Comparison of ENCODE assay signal across 8 mouse cellular contexts in the genomic region with DNA sequence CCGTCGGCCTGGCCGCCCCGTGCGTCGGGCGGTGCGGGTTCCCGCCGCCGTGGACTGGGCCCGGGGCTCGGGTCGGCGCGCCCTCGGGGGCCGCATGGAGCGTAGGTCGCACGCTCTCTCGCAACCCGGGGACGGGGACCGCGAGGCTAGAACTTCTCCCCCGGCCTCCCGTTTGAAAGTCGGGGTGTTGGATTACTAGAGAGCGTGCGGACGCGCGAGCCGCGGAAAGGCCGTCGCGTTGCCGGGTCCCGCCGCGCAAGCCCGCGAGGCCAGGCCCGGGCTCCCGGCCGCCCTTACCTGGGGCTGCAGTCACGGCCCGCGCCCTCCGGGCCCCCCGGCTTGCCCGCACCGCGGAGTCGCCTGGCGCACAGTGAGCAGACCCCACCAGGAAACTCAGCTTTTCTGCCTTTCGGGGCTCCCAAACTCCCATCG. TPM values are rescaled to one million over a fixed set of nuclear protein-coding genes. Genes with fewer than 3 reads are reported as not detected.
DNase-seq lines count a peak whose midpoint lies in the region; ATAC-seq lines count a peak whose summit lies in the region.

No protein-coding gene starts in this region.

- H3K27me3 ChIP-seq in hindbrain, embryonic 12.5 days: no peaks in the 10 kb centered on the region
- H3K27me3 ChIP-seq in midbrain, embryonic 12.5 days: no peaks in the 10 kb centered on the region
- H3K27me3 ChIP-seq in splenic B cell, adult 2 months (ENCODE audit: control insufficient read depth, insufficient read depth, low read length, poor library complexity, severe bottlenecking): no peaks in the 10 kb centered on the region; the same call in 1 of the 2 replicates

- H3K9ac ChIP-seq in hindbrain, embryonic 12.5 days: peak overlapping the region; percentile 98
- H3K9ac ChIP-seq in midbrain, embryonic 12.5 days (replicated peaks): peak overlapping the region; percentile 98

- peak overlapping the region; percentile 92 for H3K4me3 ChIP-seq in hindbrain, embryonic 12.5 days
- peak overlapping the region; percentile 86 for H3K4me3 ChIP-seq in midbrain, embryonic 12.5 days

- peak overlapping the region; percentile 64 for H3K4me2 ChIP-seq in hindbrain, embryonic 12.5 days (replicated peaks)
- peak overlapping the region; percentile 58 for H3K4me2 ChIP-seq in midbrain, embryonic 12.5 days (replicated peaks)

- H3K36me3 ChIP-seq in hindbrain, embryonic 12.5 days: no peaks in the 10 kb centered on the region
- H3K36me3 ChIP-seq in midbrain, embryonic 12.5 days: no peaks in the 10 kb centered on the region
- no peaks in the 10 kb centered on the region for H3K36me3 ChIP-seq in splenic B cell, adult 2 months (ENCODE audit: control insufficient read depth, insufficient read depth, low read length, poor library complexity, severe bottlenecking)

- peak; percentile 24 for DNase-seq in layer of hippocampus, adult 11-12 months (ENCODE audit: low spot score)
- no peak for DNase-seq in layer of hippocampus, adult 9-10 months (ENCODE audit: low spot score)
- DNase-seq in cerebellum, adult 9-10 months: peak; percentile 30
- DNase-seq in frontal cortex, postnatal 14 days (ENCODE audit: low spot score in 2 of 2): peak; percentile 7 to 15
- DNase-seq in left cerebral cortex, postnatal 36 days (ENCODE audit: low spot score in 2 of 2): peak; percentile 60 to 69
- peak; percentile 39 for DNase-seq in splenic B cell, adult 2 months (ENCODE audit: low read depth, low spot score)

- peaks cover 25% of the 10 kb centered on the region for H3K4me1 ChIP-seq in hindbrain, embryonic 12.5 days
- peaks cover 33% of the 10 kb centered on the region for H3K4me1 ChIP-seq in midbrain, embryonic 12.5 days

- ATAC-seq in hindbrain, embryonic 12.5 days (ENCODE audit: low FRiP score): peak; percentile 70
- ATAC-seq in midbrain, embryonic 12.5 days (ENCODE audit: low FRiP score, low read depth): peak; percentile 21

- no peaks in the 10 kb centered on the region for H3K9me3 ChIP-seq in hindbrain, embryonic 12.5 days (replicated peaks)
- no peaks in the 10 kb centered on the region for H3K9me3 ChIP-seq in midbrain, embryonic 12.5 days

- intact Hi-C loops in left cerebral cortex, postnatal 36 days (cut with DNase I): loop anchor here (1.0 to 5.0 kb wide), 3 partner anchors 48 to 119 kb away; a partner anchor contains a TSS

- under 1% methylated on average over 60 of the region's 60 CpGs for whole genome bisulfite sequencing in hindbrain, embryonic 12.5 days
- under 1% methylated on average over 55 of the region's 60 CpGs for whole genome bisulfite sequencing in midbrain, embryonic 12.5 days

- H3K27ac ChIP-seq in hindbrain, embryonic 12.5 days: peak overlapping the region; percentile 99
- peak overlapping the region; percentile 99 for H3K27ac ChIP-seq in midbrain, embryonic 12.5 days (replicated peaks)

RNA-seq across cellular contexts. Expression of a gene that starts 1.7 kb away (rescaled TPM):
- polyA plus RNA-seq in hindbrain, embryonic 12.5 days (2016; fragmentation: Nextera tagmentation; extraction: Ambion mirVana): 148 and 155 TPM in 2 replicates
- total RNA-seq in left cerebral cortex, postnatal 36 days (2021): 10 to 100 TPM; 43.3 to 46.4 TPM
- 162 and 167 TPM in 2 replicates for polyA plus RNA-seq in midbrain, embryonic 12.5 days (2016; fragmentation: Nextera tagmentation; extraction: Ambion mirVana)
